Mouse (Mus musculus) midbrain, embryonic 15.5 days (tissue): Measurements from ENCODE around the gene Eif4ebp2. TPM values are rescaled to one million over a fixed set of nuclear protein-coding genes. Genes with fewer than 3 reads are reported as not detected.
A peak's percentile ranks its signal among the peaks of the same experiment; 100 is the strongest.

Experiments used
- ATAC-seq: fragments of 200-750 bp; cut with Nextera tagmentation; replicated peaks from 2 replicates; pipeline ENCODE4 v1.8.0; 2017; ENCODE audit warnings: moderate TSS enrichment
- H3K27ac ChIP-seq: fragments of 300-500 bp; sonication (generic); 2 replicates; pipeline ENCODE4 v1.5.1; 2015; ENCODE audit warnings: mild to moderate bottlenecking, inconsistent platforms
- H3K27me3 ChIP-seq: fragments of 300-500 bp; sonication (generic); replicated peaks from 2 replicates; pipeline ENCODE4 v1.6.1; 2015; ENCODE audit warnings: inconsistent platforms
- H3K36me3 ChIP-seq: fragments of 300-500 bp; sonication (generic); replicated peaks from 2 replicates; pipeline ENCODE4 v1.6.1; 2015; ENCODE audit warnings: inconsistent platforms
- H3K4me1 ChIP-seq: fragments of 300-500 bp; sonication (generic); 2 replicates; pipeline ENCODE4 v1.6.1; 2015; ENCODE audit warnings: inconsistent platforms
- H3K4me2 ChIP-seq: fragments of 300-500 bp; sonication (generic); 2 replicates; pipeline ENCODE4 v1.6.1; 2015; ENCODE audit warnings: inconsistent platforms, mild to moderate bottlenecking, moderate library complexity
- H3K4me3 ChIP-seq: fragments of 300-500 bp; sonication (generic); 2 replicates; pipeline ENCODE4 v1.5.1; 2015; ENCODE audit warnings: mild to moderate bottlenecking, inconsistent platforms
- H3K9ac ChIP-seq: fragments of 300-500 bp; sonication (generic); 2 replicates; pipeline ENCODE4 v1.6.1; 2015; ENCODE audit warnings: mild to moderate bottlenecking, inconsistent platforms
- H3K9me3 ChIP-seq: fragments of 300-500 bp; sonication (generic); 2 replicates; pipeline ENCODE4 v1.6.1; 2016; ENCODE audit warnings: inconsistent platforms
- WGBS: fragments of 180-500 bp; shearing (Covaris S2); methylation state at CpG from one replicate; pipeline ENCODE4 v1.1.7; 2015; ENCODE audit warnings: mixed read lengths; 5-methylcytosine and 5-hydroxymethylcytosine counted together
- polyA plus RNA-seq: library from polyadenylated mRNA; unstranded; fragments of >200 nt; fragmentation: Nextera tagmentation; extraction: Ambion mirVana; gene quantifications from 2 replicates; pipeline ENCODE4 v1.2.1, GENCODE M21; 2015

The Eif4ebp2 gene
- polyA plus RNA-seq, 1 experiment from 2014 or later: 65.8 TPM

GRCm38 (mm10) chr10:61426251-61426757 lies 26.2 kb downstream of the Eif4ebp2 start:
- 0 out of 2 replicates have a peak, but pooled peaks cover 5% of the 10 kb centered on the region for H3K36me3 ChIP-seq
- no peak for ATAC-seq
- 63% methylated on average over 2 of the region's 2 CpGs for WGBS

GRCm38 (mm10) chr10:61425047-61425446 lies 27.4 kb downstream of the Eif4ebp2 start:
- no peak overlapping the region for H3K27ac ChIP-seq
- WGBS: 77% methylated on average over 2 of the region's 2 CpGs

More at GRCm38 (mm10) chr10:61426251-61426757, 26.2 kb downstream of the Eif4ebp2 start:
- H3K4me1 ChIP-seq: peaks cover 8% of the 10 kb centered on the region
- no peak overlapping the region for H3K9ac ChIP-seq
- H3K4me3 ChIP-seq: no peak overlapping the region
- H3K4me2 ChIP-seq: no peak overlapping the region
- no peaks in the 10 kb centered on the region for H3K9me3 ChIP-seq
- 0 out of 2 replicates have a peak, but pooled peaks cover 4% of the 10 kb centered on the region for H3K27me3 ChIP-seq
- H3K27ac ChIP-seq: no peak overlapping the region

GRCm38 (mm10) chr10:61424500-61424899 lies 28.0 kb downstream of the Eif4ebp2 start:
- H3K4me1 ChIP-seq: peaks cover 8% of the 10 kb centered on the region
- 23% methylated on average over 7 of the region's 7 CpGs for whole genome bisulfite sequencing
- no peak overlapping the region for H3K4me3 ChIP-seq
- peak; percentile 45 for ATAC-seq
- H3K9me3 ChIP-seq: no peaks in the 10 kb centered on the region
- H3K27me3 ChIP-seq: peaks cover 16% of the 10 kb centered on the region
- H3K27ac ChIP-seq: no peak overlapping the region
- no peaks in the 10 kb centered on the region for H3K36me3 ChIP-seq
- no peak overlapping the region for H3K9ac ChIP-seq
- H3K4me2 ChIP-seq: peak overlapping the region; percentile 6; the same call in 1 of the 2 replicates

More at GRCm38 (mm10) chr10:61425047-61425446, 27.4 kb downstream of the Eif4ebp2 start:
- Histone ChIP-seq H3K4me1 (peaks cover 8% of the 10 kb centered on the region), H3K9ac (no peak overlapping the region), H3K9me3 (no peaks in the 10 kb centered on the region), H3K36me3 (no peaks in the 10 kb centered on the region), H3K4me3 (no peak overlapping the region), H3K27me3 (peaks cover 11% of the 10 kb centered on the region), H3K4me2 (no peak overlapping the region)
- ATAC-seq: no peak

- no peak overlapping the region for H3K9ac ChIP-seq
- H3K9me3 ChIP-seq: no peaks in the 10 kb centered on the region
- 0 out of 2 replicates have a peak, but pooled peaks have one; percentile 12 for ATAC-seq
- no peak overlapping the region for H3K27ac ChIP-seq
- H3K36me3 ChIP-seq: no peaks in the 10 kb centered on the region
- no peak overlapping the region for H3K4me2 ChIP-seq
- peaks cover 13% of the 10 kb centered on the region for H3K4me1 ChIP-seq
- H3K4me3 ChIP-seq: no peak overlapping the region
- 45% methylated on average over 10 of the region's 10 CpGs for WGBS
- peaks cover 28% of the 10 kb centered on the region for H3K27me3 ChIP-seq
Observed at GRCm38 (mm10) chr10:61423289-61423688, 29.2 kb downstream of the Eif4ebp2 start.

- H3K4me2 ChIP-seq: no peak overlapping the region
- WGBS: 87% methylated on average over 12 of the region's 12 CpGs
- H3K27me3 ChIP-seq: peaks cover 33% of the 10 kb centered on the region
- H3K27ac ChIP-seq: no peak overlapping the region
- H3K9me3 ChIP-seq: no peaks in the 10 kb centered on the region
- no peak for ATAC-seq
- H3K4me3 ChIP-seq: no peak overlapping the region
- H3K36me3 ChIP-seq: no peaks in the 10 kb centered on the region
- H3K4me1 ChIP-seq: peaks cover 18% of the 10 kb centered on the region
- H3K9ac ChIP-seq: no peak overlapping the region
Observed at GRCm38 (mm10) chr10:61422861-61423260, 29.6 kb downstream of the Eif4ebp2 start.

GRCm38 (mm10) chr10:61420011-61420410 lies 32.5 kb downstream of the Eif4ebp2 start:
- H3K4me2 ChIP-seq: no peak overlapping the region
- no peaks in the 10 kb centered on the region for H3K9me3 ChIP-seq
- no peaks in the 10 kb centered on the region for H3K36me3 ChIP-seq
- H3K4me1 ChIP-seq: peaks cover 19% of the 10 kb centered on the region
- ATAC-seq: no peak
- no peak overlapping the region for H3K4me3 ChIP-seq
- H3K27me3 ChIP-seq: peaks cover 48% of the 10 kb centered on the region
- H3K9ac ChIP-seq: no peak overlapping the region
- H3K27ac ChIP-seq: no peak overlapping the region
- 73% methylated on average over 4 of the region's 4 CpGs for WGBS

- WGBS: 6% methylated on average over 23 of the region's 24 CpGs
- Histone ChIP-seq H3K9me3 (no peaks in the 10 kb centered on the region), H3K27me3 (peaks cover 48% of the 10 kb centered on the region), H3K4me3 (no peak overlapping the region), H3K27ac (no peak overlapping the region), H3K4me2 (no peak overlapping the region), H3K9ac (no peak overlapping the region), H3K36me3 (no peaks in the 10 kb centered on the region), H3K4me1 (peaks cover 14% of the 10 kb centered on the region)
- no peak for ATAC-seq
Observed at GRCm38 (mm10) chr10:61419146-61419545, 33.3 kb downstream of the Eif4ebp2 start.

- H3K4me3 ChIP-seq: peak overlapping the region; percentile 47
- ATAC-seq: peak; percentile 68
- H3K4me2 ChIP-seq: peak overlapping the region; percentile 93
- H3K36me3 ChIP-seq: no peaks in the 10 kb centered on the region
- H3K27ac ChIP-seq: no peak overlapping the region
- peak overlapping the region; percentile 50 for H3K9ac ChIP-seq
- WGBS: 4% methylated on average over 49 of the region's 50 CpGs
- H3K4me1 ChIP-seq: peaks cover 11% of the 10 kb centered on the region
- H3K27me3 ChIP-seq: peaks cover 48% of the 10 kb centered on the region
- no peaks in the 10 kb centered on the region for H3K9me3 ChIP-seq
Observed at GRCm38 (mm10) chr10:61418131-61418900, 34.1 kb downstream of the Eif4ebp2 start.

GRCm38 (mm10) chr10:61417672-61418071 lies 34.8 kb downstream of the Eif4ebp2 start, which contains the start of gene Nodal:
Nodal (plus strand) TSS chr10:61417972.
- H3K4me2 ChIP-seq: peak within 1 kb of the TSS; percentile 93
- 26% methylated on average over 10 of the region's 10 CpGs for WGBS
- H3K9me3 ChIP-seq: no peaks in the 10 kb centered on the region
- peak within 1 kb of the TSS; percentile 50 for H3K9ac ChIP-seq
- no peak within 1 kb of the TSS for H3K27ac ChIP-seq
- peak within 1 kb of the TSS; percentile 47 for H3K4me3 ChIP-seq
- H3K27me3 ChIP-seq: peaks cover 44% of the 10 kb centered on the region
- no peaks in the 10 kb centered on the region for H3K36me3 ChIP-seq
- ATAC-seq: peak; percentile 50
- peaks cover 11% of the 10 kb centered on the region for H3K4me1 ChIP-seq

GRCm38 (mm10) chr10:61417046-61417445 lies 35.4 kb downstream of the Eif4ebp2 start:
- no peak for ATAC-seq
- no peak overlapping the region for H3K27ac ChIP-seq
- H3K4me3 ChIP-seq: no peak overlapping the region
- peaks cover 44% of the 10 kb centered on the region for H3K27me3 ChIP-seq
- no peaks in the 10 kb centered on the region for H3K36me3 ChIP-seq
- H3K4me2 ChIP-seq: no peak overlapping the region
- no peaks in the 10 kb centered on the region for H3K9me3 ChIP-seq
- peaks cover 11% of the 10 kb centered on the region for H3K4me1 ChIP-seq
- H3K9ac ChIP-seq: no peak overlapping the region
- WGBS: 57% methylated on average over 2 of the region's 2 CpGs

- H3K4me2 ChIP-seq: no peak overlapping the region
- peaks cover 44% of the 10 kb centered on the region for H3K27me3 ChIP-seq
- H3K9ac ChIP-seq: no peak overlapping the region
- H3K9me3 ChIP-seq: no peaks in the 10 kb centered on the region
- WGBS: 35% methylated on average over 7 of the region's 7 CpGs
- H3K36me3 ChIP-seq: no peaks in the 10 kb centered on the region
- peaks cover 11% of the 10 kb centered on the region for H3K4me1 ChIP-seq
- ATAC-seq: no peak
- no peak overlapping the region for H3K27ac ChIP-seq
- H3K4me3 ChIP-seq: no peak overlapping the region
Observed at GRCm38 (mm10) chr10:61416561-61416960, 35.9 kb downstream of the Eif4ebp2 start.

- ATAC-seq: no peak
- H3K9me3 ChIP-seq: no peaks in the 10 kb centered on the region
- H3K4me1 ChIP-seq: peaks cover 11% of the 10 kb centered on the region
- no peak overlapping the region for H3K4me2 ChIP-seq
- WGBS: 27% methylated on average over 8 of the region's 8 CpGs
- no peak overlapping the region for H3K4me3 ChIP-seq
- H3K27me3 ChIP-seq: peaks cover 44% of the 10 kb centered on the region
- no peaks in the 10 kb centered on the region for H3K36me3 ChIP-seq
- H3K27ac ChIP-seq: no peak overlapping the region
- H3K9ac ChIP-seq: no peak overlapping the region
Observed at GRCm38 (mm10) chr10:61415890-61416289, 36.6 kb downstream of the Eif4ebp2 start.
